Mouse (Mus musculus) induced T-regulatory cell, adult 2 months (primary cell): ENCODE results near the gene Mtmr14.

ENCODE experiments used
- DNase-seq: peaks from one replicate; pipeline ENCODE4 v3.0.0-alpha.2; 2012; ENCODE audit warnings: low read depth

The Mtmr14 gene

DNA sequence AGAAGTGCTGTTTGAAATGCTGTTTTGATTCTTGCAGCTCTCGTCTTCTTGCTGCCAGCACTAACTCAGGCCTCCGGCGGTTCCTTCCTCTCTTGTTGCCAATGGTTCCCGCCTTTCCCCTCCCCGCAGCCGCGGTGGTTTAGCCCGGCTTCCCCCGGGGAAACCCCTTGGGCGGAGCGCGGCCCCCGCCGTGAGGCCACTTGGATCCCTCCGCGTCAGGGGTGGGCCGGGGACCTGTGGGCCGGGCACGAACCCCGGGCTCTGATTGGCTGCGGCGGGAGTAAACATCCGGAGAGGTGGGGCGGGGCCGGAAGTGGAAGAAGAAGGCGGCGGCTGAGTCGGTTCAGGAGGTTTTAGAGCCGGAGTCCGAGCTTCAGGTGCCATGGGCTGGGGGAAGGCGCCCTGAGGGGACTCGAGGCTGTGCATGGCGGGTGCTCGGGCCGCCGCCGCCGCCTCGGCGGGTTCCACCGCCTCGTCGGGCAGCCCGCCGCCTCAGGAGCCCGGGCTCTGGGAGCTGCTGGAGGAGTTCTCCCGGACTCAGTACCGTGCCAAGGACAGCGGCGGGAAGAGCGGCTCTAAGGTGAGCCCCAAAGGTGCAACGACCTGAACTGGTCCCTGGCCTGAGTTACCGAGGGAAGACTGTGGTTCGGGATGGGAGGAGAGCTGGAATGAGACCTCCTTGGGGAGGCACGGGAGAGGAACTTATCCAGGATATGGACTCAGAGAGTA lies at the start of gene Mtmr14:
Gene Mtmr14, plus strand, starts transcription at position 302 of the 729 bp plus-strand sequence.
- peak; percentile 99 for DNase-seq

DNA sequence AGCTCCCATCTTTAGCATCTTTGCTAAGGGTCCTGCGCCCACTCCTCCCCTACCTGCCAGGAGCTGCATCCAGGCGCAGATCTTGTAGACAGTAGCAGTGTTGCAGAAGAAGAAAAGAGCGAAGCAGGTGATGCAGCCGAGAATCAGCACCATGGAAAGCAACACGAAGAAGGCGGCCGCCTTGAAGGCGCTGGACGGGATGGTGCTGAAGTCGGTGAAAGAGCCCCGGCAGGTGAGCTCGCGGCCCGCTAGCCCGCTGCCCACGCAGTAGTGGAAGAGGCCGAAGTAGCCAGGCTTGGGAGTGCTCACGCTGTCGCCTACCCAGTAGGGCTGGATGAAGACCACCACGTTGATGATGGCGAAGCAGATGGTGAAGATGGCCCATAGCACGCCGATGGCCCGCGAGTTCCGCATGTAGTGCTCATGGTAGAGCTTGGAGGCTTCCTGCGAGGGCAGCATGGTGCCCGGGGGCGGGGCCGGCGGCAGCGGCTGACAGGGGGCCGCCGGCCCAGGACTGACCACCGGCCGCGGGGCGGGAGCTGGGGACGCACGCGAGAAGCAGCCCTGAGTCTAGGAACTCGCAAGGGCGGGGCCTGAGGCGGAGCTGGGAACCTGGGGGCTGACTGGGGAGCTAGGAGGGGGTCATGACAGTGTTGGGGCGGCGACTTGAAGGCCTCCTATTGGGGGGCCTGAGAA lies 43.7 kb upstream of the Mtmr14 start:
- DNase-seq = peak; percentile 24

DNA sequence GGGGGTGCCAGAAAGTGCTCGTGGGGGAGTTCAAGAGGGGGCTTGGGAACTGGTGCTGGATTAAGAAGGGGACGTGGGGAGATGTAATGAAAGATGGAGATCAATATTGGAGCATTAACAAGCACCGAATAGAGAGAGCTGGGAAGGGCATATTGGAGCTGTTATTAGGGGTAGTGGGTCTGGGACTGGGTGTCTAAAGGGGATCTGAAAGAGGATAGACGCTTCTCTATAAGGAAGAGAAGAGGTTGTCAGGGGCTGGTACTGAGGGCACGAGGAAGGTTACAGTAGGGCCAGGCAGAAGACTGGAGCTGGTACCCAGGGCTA lies 43.2 kb upstream of the Mtmr14 start:
- no peak for DNase-seq

DNA sequence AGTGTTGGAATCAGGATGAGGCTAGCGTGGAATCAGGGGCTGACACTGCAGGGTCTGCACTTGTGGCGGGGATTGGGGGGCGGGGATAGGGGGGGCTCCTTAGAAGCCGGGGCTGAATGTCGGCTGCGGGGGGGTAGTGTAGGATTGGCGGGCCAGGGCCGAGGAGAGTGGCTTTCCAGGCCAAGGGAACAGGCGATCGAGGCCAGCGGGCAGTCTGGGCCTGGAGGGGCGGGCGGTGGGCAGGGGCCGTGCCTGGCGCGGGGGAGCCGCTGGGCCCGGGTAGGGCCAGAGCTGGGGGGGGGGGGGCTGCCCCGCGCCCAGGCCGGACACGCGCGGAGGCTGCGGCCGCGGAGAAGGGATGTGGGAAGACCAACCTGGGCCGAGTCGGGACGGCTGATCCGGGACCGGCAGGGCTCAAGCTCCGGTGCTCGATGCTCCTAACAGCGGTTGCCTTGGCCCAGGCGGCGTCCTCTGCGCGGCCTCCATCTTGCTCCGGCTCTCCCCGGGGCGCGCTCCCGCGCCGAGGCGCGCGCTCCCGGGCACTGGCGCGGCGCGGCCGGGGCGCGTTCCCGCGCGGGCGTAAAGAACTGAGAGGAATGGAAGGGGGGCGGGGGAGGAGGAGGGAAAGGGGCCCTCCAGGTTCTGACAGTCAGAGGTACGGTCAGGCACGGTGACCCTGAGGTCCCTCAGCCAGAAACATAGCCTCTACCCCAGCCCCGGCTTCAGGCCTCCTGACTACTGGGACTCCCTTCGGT lies 42.6 kb upstream of the Mtmr14 start, which contains the start of gene Lhfpl4:
Gene Lhfpl4, minus strand, starts transcription at position 544 of the 755 bp plus-strand sequence.
- DNase-seq = no peak

DNA sequence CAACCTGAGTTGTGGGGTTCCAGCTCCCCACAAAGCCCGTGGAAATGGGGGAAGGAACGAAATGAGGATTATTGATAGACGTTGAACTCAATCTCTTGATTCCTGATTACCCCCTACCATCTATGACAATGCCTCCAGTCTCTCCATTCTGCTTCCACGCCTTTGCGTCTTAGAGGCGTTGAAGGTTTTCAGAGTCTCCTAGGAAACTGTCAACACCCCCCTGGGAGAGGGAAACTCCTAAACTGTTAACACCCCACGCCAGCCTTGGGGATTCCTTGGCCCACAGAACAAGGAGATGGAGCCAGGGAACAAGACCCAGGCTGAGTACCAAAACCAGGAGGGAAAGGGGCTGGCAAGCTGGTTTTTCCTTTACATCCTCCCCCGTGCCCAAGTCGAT lies 42.0 kb upstream of the Mtmr14 start:
- DNase-seq = no peak

DNA sequence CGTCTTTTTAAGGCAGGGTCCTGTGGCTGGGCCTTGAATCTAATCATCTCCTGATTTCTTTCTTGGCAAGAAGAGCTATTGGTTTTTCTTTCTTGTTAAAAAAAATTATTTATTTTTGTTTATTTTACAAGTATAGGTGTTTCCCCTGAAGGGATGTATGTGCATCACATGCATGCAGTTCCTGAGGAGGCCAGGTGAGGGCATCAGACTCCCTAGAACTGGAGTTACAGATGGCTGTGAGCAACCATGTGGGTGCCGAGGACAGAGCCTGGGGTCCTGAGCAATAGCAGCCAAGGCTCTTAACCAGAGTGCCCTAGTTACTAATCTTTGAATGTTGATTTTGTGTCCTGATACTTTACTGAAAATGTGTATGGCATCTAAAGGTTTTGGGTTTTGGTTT lies 21.4 kb upstream of the Mtmr14 start:
- no peak for DNase-seq

DNA sequence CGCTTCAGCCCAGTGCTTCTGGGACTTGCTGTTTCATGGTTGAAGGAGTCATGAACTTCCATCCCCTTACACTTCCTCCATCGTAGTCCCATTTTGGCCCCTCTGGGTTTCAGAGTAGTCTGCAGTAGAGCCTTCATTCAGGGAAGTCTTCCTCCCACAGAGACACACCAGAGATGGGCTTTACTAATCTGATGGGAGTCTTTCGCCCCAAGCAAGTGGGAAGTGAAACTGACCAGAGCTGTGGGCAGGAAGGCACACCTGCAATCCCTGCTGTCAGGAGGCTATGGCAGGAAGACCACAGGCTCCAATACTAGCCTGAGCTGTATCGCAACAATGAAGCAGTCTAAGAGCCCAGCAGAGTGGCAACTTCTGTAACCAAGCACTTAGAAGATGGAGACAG lies 11.8 kb upstream of the Mtmr14 start:
- DNase-seq = no peak

DNA sequence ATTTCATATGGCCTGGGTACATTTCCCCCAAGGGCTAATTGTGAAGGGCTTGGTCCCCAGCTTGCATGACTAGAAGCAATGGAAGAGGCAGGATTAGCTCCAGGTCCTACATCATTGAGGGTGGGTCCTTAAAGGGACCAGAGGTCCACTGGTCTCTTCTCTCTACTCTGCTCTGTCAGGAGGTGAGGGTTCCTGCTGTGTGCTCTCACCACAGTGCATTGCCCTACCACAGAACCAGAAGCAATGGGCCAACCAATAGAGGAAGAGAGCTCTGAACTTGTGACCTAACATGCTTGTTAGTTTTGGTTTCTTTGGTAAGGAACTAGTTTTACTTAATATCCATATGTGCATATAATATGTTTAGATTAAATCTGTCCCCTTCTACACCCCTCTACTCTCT lies 10.9 kb upstream of the Mtmr14 start:
- DNase-seq = no peak

DNA sequence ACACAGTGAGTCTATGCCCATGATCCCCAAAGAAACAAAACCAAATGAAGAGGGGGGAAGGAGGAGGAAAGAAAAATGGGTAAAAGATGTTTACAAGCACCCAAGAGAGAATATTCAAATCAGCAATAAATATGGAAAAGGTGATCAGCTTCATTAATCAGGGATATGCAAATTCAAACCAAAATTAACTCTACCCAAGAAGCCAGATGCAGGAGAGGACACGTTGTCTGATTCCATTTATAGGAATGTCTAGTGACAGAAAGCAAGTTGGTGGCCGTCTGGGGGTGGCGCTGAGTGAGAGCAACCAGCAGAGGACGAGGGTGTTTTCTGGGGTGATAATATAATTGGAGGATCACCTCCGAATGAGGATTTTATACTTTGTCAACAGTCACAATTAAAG lies 2.5 kb upstream of the Mtmr14 start:
- DNase-seq = no peak

DNA sequence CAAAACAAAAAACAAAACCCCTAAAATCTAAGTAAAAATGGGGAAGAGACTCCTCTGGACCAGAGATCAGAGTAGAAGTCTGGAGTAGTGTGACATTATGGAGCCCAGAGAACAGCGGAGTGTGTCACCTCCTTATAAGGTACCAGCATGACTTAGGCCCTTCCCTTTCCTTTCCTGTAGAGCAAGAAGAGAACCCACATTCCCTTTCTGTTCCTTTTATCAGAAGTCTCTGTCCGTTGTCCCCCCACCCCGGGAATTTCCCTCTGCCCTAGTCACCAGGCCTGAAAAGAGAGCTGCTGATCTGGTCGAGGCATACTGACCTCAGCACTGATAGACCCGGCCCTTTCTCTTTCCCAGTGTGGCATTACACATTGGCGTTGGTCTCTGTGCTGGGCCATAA lies 799 bp downstream of the Mtmr14 start:
- DNase-seq = peak; percentile 60

DNA sequence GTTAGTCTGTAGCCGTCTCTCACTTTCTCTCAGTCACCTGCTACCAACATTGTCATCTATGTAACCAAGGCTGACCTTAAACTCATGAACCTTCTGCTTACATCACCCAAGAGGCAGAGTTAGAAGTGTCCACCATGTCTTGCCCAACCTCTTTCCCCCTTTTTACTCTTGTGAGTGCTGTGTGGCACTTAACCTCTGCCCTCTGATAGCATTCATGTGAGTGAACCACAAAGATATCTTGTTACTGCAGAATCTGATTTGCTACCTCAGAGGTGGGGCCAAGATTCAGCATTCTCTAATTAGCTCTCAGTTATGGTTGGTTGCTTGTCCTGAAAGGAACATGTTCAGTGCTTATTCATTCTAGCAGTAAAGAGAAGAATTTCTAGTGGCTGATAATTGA lies 5.1 kb downstream of the Mtmr14 start:
- no peak for DNase-seq

DNA sequence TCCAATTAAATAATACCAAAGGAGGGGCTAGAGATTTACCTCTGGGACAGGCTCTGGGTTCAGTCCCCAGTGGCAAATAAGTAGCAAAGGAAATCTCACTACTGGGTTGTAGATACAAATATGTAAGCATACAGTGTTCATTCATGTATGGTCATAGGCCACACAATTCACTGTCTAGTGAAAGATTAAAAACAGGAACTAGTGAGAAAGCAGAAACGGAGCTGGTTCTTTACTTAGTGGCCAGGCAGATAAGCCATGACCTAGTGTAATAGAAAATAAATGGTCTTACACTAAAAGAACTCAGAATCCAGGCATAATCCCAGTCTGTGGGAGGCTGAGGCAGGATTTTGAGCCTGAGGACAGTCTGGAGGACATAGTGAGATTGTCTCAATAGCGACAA lies 7.9 kb downstream of the Mtmr14 start:
- no peak for DNase-seq

DNA sequence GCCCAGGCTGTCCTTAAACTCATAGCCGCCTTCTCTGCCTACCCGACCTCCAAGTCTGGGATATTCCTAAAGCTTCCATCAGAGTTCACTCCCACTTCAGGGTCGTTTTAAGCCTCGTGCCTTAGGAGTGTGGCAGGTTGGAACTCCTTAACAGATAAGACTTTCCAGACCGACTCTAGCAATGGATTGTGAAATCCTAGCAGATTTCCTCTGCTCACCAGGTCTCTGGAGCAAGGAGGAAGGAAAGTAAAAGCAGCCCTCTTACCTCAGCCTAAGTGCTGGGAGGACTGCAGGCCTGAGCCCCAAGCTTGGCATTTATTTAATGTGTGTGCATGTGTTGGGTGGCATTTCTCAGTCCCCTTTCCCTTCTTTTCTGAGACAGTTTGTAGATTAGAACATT lies 13.1 kb downstream of the Mtmr14 start:
- no peak for DNase-seq

DNA sequence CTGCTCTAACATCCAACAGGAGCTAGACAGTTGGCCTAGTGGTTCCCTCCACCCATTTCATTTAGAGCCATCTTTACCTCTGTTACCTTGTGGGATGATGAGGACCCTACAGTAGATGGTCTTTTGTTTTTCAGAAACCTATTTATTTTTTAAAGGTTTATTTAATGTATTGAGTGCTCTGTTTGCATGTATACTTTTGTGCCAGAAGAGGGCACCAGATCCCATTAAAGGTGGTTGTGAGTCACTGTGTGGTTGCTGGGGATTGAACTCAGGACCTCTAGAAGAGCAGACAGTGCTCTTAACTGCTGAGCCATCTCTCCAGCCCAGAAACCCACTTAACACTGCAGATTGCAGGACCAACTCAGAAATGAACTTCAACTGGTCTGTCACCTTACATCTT lies 14.3 kb downstream of the Mtmr14 start:
- peak; percentile 29 for DNase-seq

DNA sequence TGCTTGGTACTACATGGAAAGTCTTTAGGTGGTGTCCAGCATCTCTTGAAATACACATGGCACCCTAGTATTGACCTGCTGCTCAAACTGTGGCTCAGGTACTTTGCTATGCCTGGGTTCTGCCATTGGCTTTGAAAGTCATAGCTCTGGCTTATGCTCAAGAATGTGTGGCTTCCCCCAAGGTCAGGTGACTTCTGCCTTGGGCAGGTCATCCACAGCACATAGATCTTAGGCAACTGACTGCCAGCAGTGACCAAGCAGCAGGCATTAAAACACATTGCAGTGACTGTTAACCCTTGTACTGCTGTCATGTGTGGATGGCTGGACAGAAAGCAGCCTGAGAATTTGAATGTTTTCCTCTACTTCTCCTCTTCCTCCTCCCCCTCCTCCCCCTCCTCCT lies 17.3 kb downstream of the Mtmr14 start:
- DNase-seq = no peak

DNA sequence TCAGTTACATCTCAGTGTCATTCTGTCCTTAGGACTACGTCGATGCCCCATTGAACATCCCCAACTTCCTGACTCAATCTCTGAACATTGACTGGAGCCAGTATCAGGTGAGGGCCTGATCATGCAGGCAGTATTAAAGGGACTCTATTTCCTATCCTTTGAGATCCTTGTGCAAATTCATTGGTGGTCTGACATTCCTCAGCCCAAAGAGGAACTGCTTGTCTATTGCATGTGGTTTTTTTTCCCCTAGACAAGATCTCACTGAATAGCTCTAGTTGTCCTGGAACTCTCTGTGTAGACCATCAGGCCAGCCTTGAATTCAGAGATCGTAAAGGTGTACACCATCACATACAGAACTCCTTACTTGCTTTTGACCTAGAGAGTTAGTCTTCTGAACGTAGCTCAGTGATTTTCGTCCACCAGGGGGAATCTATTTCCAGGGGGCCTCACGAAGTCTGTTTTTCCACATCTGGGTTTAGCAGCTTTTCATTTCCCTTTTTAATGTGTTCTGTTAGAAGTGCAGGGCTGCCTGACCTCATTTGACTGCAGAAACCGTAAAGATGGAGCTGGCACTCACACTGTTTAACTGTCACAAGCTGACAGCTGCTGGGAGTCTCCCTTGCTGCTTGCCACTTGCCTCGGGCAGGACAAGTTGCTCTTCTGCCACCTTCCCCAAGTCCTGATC lies 23.7 kb downstream of the Mtmr14 start:
- DNase-seq = no peak

DNA sequence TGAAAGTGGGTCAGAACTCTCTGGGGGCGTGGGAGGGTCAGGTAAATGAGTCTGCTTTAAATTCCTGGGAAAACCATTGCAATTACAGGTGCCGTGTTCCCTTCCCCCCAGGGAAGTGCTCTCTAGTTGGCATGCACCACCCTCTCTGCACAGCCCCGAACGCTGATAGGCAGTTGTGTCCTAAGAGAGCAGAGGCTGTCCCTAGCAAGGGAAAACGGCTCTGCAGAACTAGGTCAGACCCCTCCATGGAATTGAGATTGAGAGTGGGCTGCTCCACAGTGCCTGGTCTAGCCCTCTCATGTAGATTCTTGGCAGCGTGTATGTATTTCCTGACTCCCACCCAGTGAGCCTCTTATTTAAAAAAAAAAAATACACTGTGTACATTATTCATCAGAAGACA lies 25.9 kb downstream of the Mtmr14 start:
- DNase-seq = no peak

DNA sequence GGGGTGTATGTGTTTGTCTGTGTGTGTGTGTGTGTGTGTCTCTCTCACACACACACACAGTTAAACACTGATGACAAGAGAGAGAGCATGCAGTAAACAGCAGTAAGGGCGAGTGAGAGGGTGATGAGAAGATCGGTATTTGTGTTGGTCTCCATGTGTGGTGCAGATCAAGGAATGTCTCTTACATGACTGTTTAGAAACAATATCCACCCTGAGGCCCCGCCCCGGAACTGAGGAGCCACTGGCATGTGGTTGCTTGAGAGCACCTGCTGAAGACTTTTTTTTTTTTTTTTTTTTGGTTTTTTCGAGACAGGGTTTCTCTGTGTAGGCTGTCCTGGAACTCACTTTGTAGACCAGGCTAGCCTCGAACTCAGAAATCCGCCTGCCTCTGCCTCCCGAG lies 26.8 kb downstream of the Mtmr14 start:
- DNase-seq = no peak

DNA sequence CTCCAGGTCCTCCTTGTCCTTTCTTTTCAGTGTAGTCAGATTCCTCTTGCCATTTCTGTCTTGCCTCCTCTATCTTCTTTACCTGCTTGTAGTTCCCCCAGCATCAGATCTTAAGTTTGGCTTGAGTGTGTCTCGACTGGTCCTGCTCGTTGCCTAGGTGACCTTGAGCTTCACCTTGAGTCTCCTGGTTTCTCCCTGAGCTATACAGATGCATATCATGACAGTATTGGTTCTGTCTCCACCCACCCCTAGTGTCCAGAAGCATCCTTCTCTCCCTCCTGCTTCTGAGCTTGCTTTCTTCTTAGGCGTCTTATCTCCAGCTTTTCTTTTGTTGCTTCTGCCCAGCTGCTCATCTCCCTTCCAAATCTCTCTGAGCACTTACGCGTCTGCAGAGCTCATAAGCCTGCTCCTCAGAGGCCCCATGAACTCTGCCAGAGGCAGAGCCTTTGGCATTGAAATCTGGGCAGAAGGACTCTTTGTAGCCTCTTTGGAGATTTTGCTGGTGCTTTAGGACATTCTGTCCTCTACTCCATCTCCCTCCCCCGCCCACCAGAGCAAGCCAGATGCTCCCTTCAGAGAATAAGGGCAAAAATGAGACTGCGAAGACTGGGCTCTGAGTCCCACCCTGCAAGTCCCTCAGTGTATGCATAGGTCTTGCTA lies 29.5 kb downstream of the Mtmr14 start:
- DNase-seq = no peak

DNA sequence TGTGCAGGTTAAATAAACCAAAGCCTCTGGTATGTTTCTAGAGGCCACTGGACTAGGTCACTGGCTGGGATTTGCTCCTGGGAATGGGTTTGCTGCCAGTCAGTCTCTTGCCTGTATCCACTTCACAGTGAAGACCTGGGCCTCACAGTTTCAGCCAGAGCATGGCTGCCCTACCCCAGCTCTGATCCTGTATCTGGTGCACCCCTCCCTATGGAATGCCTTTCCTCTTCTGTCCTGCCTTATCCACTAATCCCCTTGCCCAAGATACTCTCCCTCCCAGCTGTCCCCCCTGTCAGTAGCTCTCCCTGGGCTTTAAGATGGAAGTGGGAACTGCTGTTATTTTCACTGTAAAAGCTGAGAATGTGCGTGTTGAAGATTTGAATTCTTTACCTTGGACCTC lies 30.3 kb downstream of the Mtmr14 start:
- no peak for DNase-seq

DNA sequence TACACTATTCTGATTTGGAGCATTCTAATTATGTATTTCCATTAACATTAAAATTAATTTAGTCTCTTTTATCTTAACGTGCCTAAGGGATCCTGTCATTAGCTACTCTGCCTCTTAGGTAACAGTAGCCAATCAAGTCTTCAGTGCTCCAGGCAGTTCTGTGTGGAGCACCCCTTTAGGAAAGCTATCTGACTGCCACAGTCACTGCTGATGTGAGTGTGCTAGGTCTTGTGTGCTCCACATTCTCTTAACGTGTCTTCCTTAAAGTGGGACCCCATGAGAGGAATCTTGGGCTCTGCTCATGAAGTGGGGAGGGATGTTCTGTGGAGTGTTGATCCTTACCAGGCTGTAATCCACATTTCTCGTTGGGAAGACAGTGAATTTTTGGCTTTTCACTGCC lies 34.7 kb downstream of the Mtmr14 start:
- DNase-seq = no peak

DNA sequence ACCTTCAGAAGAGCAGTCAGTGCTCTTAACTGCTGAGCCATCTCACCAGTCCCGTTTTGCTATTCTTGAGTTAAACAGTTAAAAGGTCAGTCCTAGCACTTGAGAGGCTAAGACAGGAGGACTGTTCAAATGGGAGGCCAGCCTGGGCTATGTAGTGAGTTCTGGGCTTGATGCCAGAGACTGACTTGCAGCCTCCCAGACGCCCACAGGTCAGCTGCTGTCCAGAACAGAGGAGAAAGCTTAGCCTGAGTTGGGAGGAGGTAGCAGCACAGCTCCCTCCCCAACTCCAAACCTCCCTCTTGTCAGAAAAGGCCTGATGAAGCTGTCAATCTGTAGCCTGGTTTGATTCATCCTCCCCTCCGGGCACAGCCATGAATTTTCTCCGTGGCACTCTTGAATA lies 39.2 kb downstream of the Mtmr14 start:
- no peak for DNase-seq
